Mouse (Mus musculus) MEL (cell line): Measurements from ENCODE around the gene Myd88.

Source experiments
- CHD1 ChIP-seq: IDR thresholded peaks from 2 replicates; pipeline ENCODE4 v1.6.1; 2012; ENCODE audit warnings: low read depth, mild to moderate bottlenecking, inconsistent platforms, low read length, improper control_type of control experiment
- CTCF ChIP-seq, 3 experiments: IDR thresholded peaks in 2 of 3; conservative IDR thresholded peaks in 1 of 3; 2 replicates each; pipeline ENCODE4 v1.5.1; 2011 to 2012; ENCODE audit warnings: low read length in 3 of 3, low read depth in 2 of 3, mild to moderate bottlenecking in 2 of 3, improper control_type of control experiment in 1 of 3, inconsistent platforms in 1 of 3, mixed read lengths in 1 of 3, moderate library complexity in 1 of 3; ENCODE audit not compliant: control insufficient read depth in 1 of 3, insufficient read depth in 1 of 3, poor library complexity in 1 of 3, severe bottlenecking in 1 of 3
- EP300 ChIP-seq, 2 experiments: IDR thresholded peaks; 2 replicates each; pipeline ENCODE4 v1.6.1; 2011; ENCODE audit warnings: improper control_type of control experiment in 2 of 2, low read length in 2 of 2, low read depth in 1 of 2, mild to moderate bottlenecking in 1 of 2
- MAX ChIP-seq: IDR thresholded peaks from 2 replicates; pipeline ENCODE4 v1.6.1; 2011; ENCODE audit warnings: low read length, improper control_type of control experiment
- POLR2A ChIP-seq, 2 experiments: IDR thresholded peaks; 2 replicates each; pipeline ENCODE4 v1.6.1; 2011 to 2012; ENCODE audit warnings: low read length in 2 of 2, mild to moderate bottlenecking in 2 of 2, control low read depth in 1 of 2, improper control_type of control experiment in 1 of 2, low read depth in 1 of 2, moderate library complexity in 1 of 2; ENCODE audit not compliant: control insufficient read depth in 1 of 2, insufficient read depth in 1 of 2, poor library complexity in 1 of 2
- RCOR1 ChIP-seq: IDR thresholded peaks from 2 replicates; pipeline ENCODE4 v1.6.1; 2012; ENCODE audit warnings: low read depth, mild to moderate bottlenecking, inconsistent platforms, low read length, improper control_type of control experiment
- SIN3A ChIP-seq: IDR thresholded peaks from 2 replicates; pipeline ENCODE4 v1.6.1; 2012; ENCODE audit warnings: low read length, improper control_type of control experiment, inconsistent platforms
- UBTF ChIP-seq: IDR thresholded peaks from 2 replicates; pipeline ENCODE4 v1.6.1; 2012; ENCODE audit warnings: low read depth, mild to moderate bottlenecking, inconsistent platforms, low read length, improper control_type of control experiment, moderate library complexity, borderline replicate concordance; ENCODE audit not compliant: insufficient read depth
- ZC3H11A ChIP-seq: IDR thresholded peaks from 2 replicates; pipeline ENCODE4 v1.6.1; 2012; ENCODE audit warnings: low read depth, mild to moderate bottlenecking, inconsistent platforms, low read length, improper control_type of control experiment
- ZNF384 ChIP-seq: IDR thresholded peaks from 2 replicates; pipeline ENCODE4 v1.6.1; 2012; ENCODE audit warnings: low read depth, mild to moderate bottlenecking, inconsistent platforms, low read length, improper control_type of control experiment

GRCm38 (mm10) chr9:119339558-119340211 is 1.5 kb downstream of the Myd88 start, which contains the start of gene Acaa1a:
- no peak for TF ChIP-seq CHD1
- no peak for TF ChIP-seq EP300 (IDR thresholded peaks at IDR 0.05; ENCODE audit: low read depth in 1 of 2, low read length in 2 of 2)
- TF ChIP-seq POLR2A (IDR thresholded peaks at IDR 0.05; ENCODE audit: control insufficient read depth in 1 of 2, insufficient read depth in 1 of 2, low read depth in 1 of 2, low read length in 2 of 2, poor library complexity in 1 of 2): peak; percentile 26 to 78; a peak in 1 of 4 replicates
- no peak for TF ChIP-seq UBTF
- TF ChIP-seq MAX: 0 out of 2 replicates have a peak, but pooled peaks have one; percentile 62
- TF ChIP-seq SIN3A: peak; percentile 58; the same call in 1 of the 2 replicates
- no peak for TF ChIP-seq ZC3H11A
- TF ChIP-seq CTCF (IDR thresholded peaks at IDR 0.05 in 2 of 3, conservative IDR thresholded peaks at IDR 0.05 in 1 of 3; ENCODE audit: control insufficient read depth in 1 of 3, insufficient read depth in 1 of 3, low read depth in 2 of 3, low read length in 3 of 3, poor library complexity in 1 of 3, severe bottlenecking in 1 of 3): peak in 1 of 3 experiments; percentile 0; a peak in 1 of 6 replicates
- TF ChIP-seq ZNF384: no peak
- no peak for TF ChIP-seq RCOR1
